Mouse (Mus musculus) heart, postnatal 0 days (tissue): ENCODE measurements around the gene Ces1a. TPM values are rescaled to one million over a fixed set of nuclear protein-coding genes. Genes with fewer than 3 reads are reported as not detected.

ENCODE experiments used
- ATAC-seq: fragments of 200-750 bp; cut with Nextera tagmentation; 2 replicates; pipeline ENCODE4 v1.8.0; 2017; ENCODE audit warnings: low read depth, moderate number of reproducible peaks, moderate library complexity; ENCODE audit not compliant: insufficient read depth
- DNase-seq: peaks from one replicate; pipeline ENCODE4 v3.0.0-alpha.2; 2016; ENCODE audit warnings: low spot score
- H3K27ac ChIP-seq: fragments of 300-500 bp; sonication (generic); 2 replicates; pipeline ENCODE4 v1.5.1; 2014; ENCODE audit warnings: low read depth, mild to moderate bottlenecking
- H3K27me3 ChIP-seq: fragments of 300-500 bp; sonication (generic); 2 replicates; pipeline ENCODE4 v1.6.1; 2014; ENCODE audit warnings: low read length, mixed read lengths; ENCODE audit not compliant: control insufficient read depth, insufficient read depth
- H3K36me3 ChIP-seq: fragments of 300-500 bp; sonication (generic); replicated peaks from 2 replicates; pipeline ENCODE4 v1.6.1; 2014; ENCODE audit warnings: low read length, mixed read lengths; ENCODE audit not compliant: control insufficient read depth, insufficient read depth
- H3K4me1 ChIP-seq: fragments of 300-500 bp; sonication (generic); 2 replicates; pipeline ENCODE4 v1.6.1; 2014; ENCODE audit warnings: antibody characterized with exemption; ENCODE audit not compliant: control insufficient read depth, insufficient read depth
- H3K4me2 ChIP-seq: fragments of 300-500 bp; sonication (generic); 2 replicates; pipeline ENCODE4 v1.6.1; 2014; ENCODE audit warnings: low read depth, mild to moderate bottlenecking, low read length, moderate library complexity
- H3K4me3 ChIP-seq: fragments of 300-500 bp; sonication (generic); 2 replicates; pipeline ENCODE4 v1.5.1; 2014; ENCODE audit warnings: low read depth, low read length
- H3K9ac ChIP-seq: fragments of 300-500 bp; sonication (generic); replicated peaks from 2 replicates; pipeline ENCODE4 v1.6.1; 2014; ENCODE audit warnings: low read depth, low read length, mixed read lengths
- H3K9me3 ChIP-seq: fragments of 300-500 bp; sonication (generic); replicated peaks from 2 replicates; pipeline ENCODE4 v1.6.1; 2016; ENCODE audit warnings: low read length; ENCODE audit not compliant: control insufficient read depth
- CTCF ChIP-seq: IDR thresholded peaks from 2 replicates; pipeline ENCODE4 v1.5.1; 2016; ENCODE audit warnings: antibody characterized with exemption, control low read depth, low read depth
- EP300 ChIP-seq: IDR thresholded peaks from 2 replicates; pipeline ENCODE4 v1.6.1; 2016; ENCODE audit warnings: antibody characterized with exemption, low read depth
- WGBS: fragments of 180-500 bp; shearing (Covaris S2); extraction: QIAGEN DNeasy Blood & Tissue Kit; methylation state at CpG from one replicate; pipeline ENCODE4 v1.1.7; 2014; 5-methylcytosine and 5-hydroxymethylcytosine counted together
- polyA plus RNA-seq: library from polyadenylated mRNA; unstranded; fragments of >200 nt; fragmentation: Nextera tagmentation; extraction: Ambion mirVana; gene quantifications from 2 replicates; pipeline ENCODE4 v1.2.1, GENCODE M21; 2015
- total RNA-seq: library from RNA; depleted of rRNA; stranded (reverse); fragments of >200 nt; gene quantifications from 2 replicates; pipeline ENCODE4 v1.2.3, GENCODE M21; 2014; ENCODE audit warnings: low replicate concordance

Ces1a gene
- total and polyA plus RNA-seq, 2 experiments from 2014 or later = not detected

GRCm38 (mm10) chr8:93014300-93014699 is 33.7 kb downstream of the Ces1a start:
- no peak overlapping the region for H3K9ac ChIP-seq

GRCm38 (mm10) chr8:93012226-93012625 is 35.8 kb downstream of the Ces1a start:
- ATAC-seq (no peak), DNase-seq (no peak)
- H3K27me3 ChIP-seq = 0 out of 2 replicates have a peak, but pooled peaks cover 3% of the 10 kb centered on the region
- peaks cover 3% of the 10 kb centered on the region; the same call in 1 of the 2 replicates for H3K4me1 ChIP-seq
- TF ChIP-seq CTCF (peak; percentile 11; the same call in 1 of the 2 replicates), EP300 (no peak)
- no peaks in the 10 kb centered on the region for H3K36me3 ChIP-seq
- 75% methylated on average over 6 of the region's 6 CpGs for WGBS
- no peak overlapping the region for H3K4me2 ChIP-seq
- H3K4me3 ChIP-seq = no peak overlapping the region
- no peak overlapping the region for H3K27ac ChIP-seq
- H3K9me3 ChIP-seq = no peaks in the 10 kb centered on the region
- H3K9ac ChIP-seq = no peak overlapping the region

More at GRCm38 (mm10) chr8:93014300-93014699, 33.7 kb downstream of the Ces1a start:
- ATAC-seq = no peak
- WGBS = 25% methylated on average over 4 of the region's 4 CpGs
- no peak overlapping the region for H3K27ac ChIP-seq
- no peak for DNase-seq
- no peak for TF ChIP-seq CTCF
- no peak for TF ChIP-seq EP300
- no peaks in the 10 kb centered on the region for H3K36me3 ChIP-seq
- H3K9me3 ChIP-seq = no peaks in the 10 kb centered on the region
- H3K27me3 ChIP-seq = no peaks in the 10 kb centered on the region
- H3K4me1 ChIP-seq = peaks cover 3% of the 10 kb centered on the region; the same call in 1 of the 2 replicates
- no peak overlapping the region for H3K4me2 ChIP-seq
- no peak overlapping the region for H3K4me3 ChIP-seq

- peak; percentile 97 for TF ChIP-seq CTCF
- TF ChIP-seq EP300 = no peak
- H3K4me2 ChIP-seq = no peak overlapping the region
- 0 out of 2 replicates have a peak, but pooled peaks cover 3% of the 10 kb centered on the region for H3K27me3 ChIP-seq
- WGBS = 4% methylated on average over 9 of the region's 9 CpGs
- H3K27ac ChIP-seq = no peak overlapping the region
- ATAC-seq (peak; percentile 69), DNase-seq (peak; percentile 41)
- H3K9ac ChIP-seq = no peak overlapping the region
- H3K4me1 ChIP-seq = peaks cover 3% of the 10 kb centered on the region; the same call in 1 of the 2 replicates
- H3K4me3 ChIP-seq = no peak overlapping the region
- H3K9me3 ChIP-seq = no peaks in the 10 kb centered on the region
- no peaks in the 10 kb centered on the region for H3K36me3 ChIP-seq
Measured at GRCm38 (mm10) chr8:93011439-93011838, 36.6 kb downstream of the Ces1a start.

GRCm38 (mm10) chr8:93010286-93010685 is 37.7 kb downstream of the Ces1a start:
- 20% methylated on average over 5 of the region's 5 CpGs for WGBS
- no peak overlapping the region for H3K27ac ChIP-seq
- H3K9ac ChIP-seq = no peak overlapping the region
- H3K36me3 ChIP-seq = no peaks in the 10 kb centered on the region
- TF ChIP-seq CTCF (peak; percentile 66), EP300 (no peak)
- H3K4me2 ChIP-seq = no peak overlapping the region
- 0 out of 2 replicates have a peak, but pooled peaks cover 3% of the 10 kb centered on the region for H3K27me3 ChIP-seq
- H3K4me3 ChIP-seq = no peak overlapping the region
- DNase-seq (peak; percentile 18), ATAC-seq (no peak)
- H3K4me1 ChIP-seq = peaks cover 3% of the 10 kb centered on the region; the same call in 1 of the 2 replicates
- no peaks in the 10 kb centered on the region for H3K9me3 ChIP-seq

GRCm38 (mm10) chr8:92998600-92998999 is 49.4 kb downstream of the Ces1a start:
- no peaks in the 10 kb centered on the region for H3K9me3 ChIP-seq
- H3K36me3 ChIP-seq = no peaks in the 10 kb centered on the region
- peak; percentile 30 for ATAC-seq

GRCm38 (mm10) chr8:92996840-92997239 is 51.2 kb downstream of the Ces1a start:
- ATAC-seq = peak; percentile 33; the same call in 1 of the 2 replicates
- Histone ChIP-seq H3K4me3 (no peak overlapping the region), H3K27me3 (0 out of 2 replicates have a peak, but pooled peaks cover 7% of the 10 kb centered on the region), H3K9me3 (no peaks in the 10 kb centered on the region), H3K27ac (no peak overlapping the region), H3K9ac (no peak overlapping the region), H3K36me3 (no peaks in the 10 kb centered on the region), H3K4me2 (no peak overlapping the region), H3K4me1 (no peaks in the 10 kb centered on the region)
- TF ChIP-seq EP300 = no peak
- TF ChIP-seq CTCF = peak; percentile 88
- DNase-seq = peak; percentile 47
- WGBS = 23% methylated on average over 5 of the region's 5 CpGs

More at GRCm38 (mm10) chr8:92998600-92998999, 49.4 kb downstream of the Ces1a start:
- peak; percentile 58 for DNase-seq
- no peak for TF ChIP-seq EP300
- TF ChIP-seq CTCF = peak; percentile 84
- Histone ChIP-seq H3K4me2 (no peak overlapping the region), H3K27ac (no peak overlapping the region), H3K9ac (no peak overlapping the region), H3K4me1 (no peaks in the 10 kb centered on the region), H3K27me3 (0 out of 2 replicates have a peak, but pooled peaks cover 7% of the 10 kb centered on the region), H3K4me3 (no peak overlapping the region)
- 33% methylated on average over 2 of the region's 2 CpGs for WGBS
